34 mouse cellular contexts compared by ENCODE assay signal in genomic region chr16:45222016-45222415, GRCm38 (mm10). TPM values are rescaled to one million over a fixed set of nuclear protein-coding genes. Genes with fewer than 3 reads are reported as not detected.
"Had no signal": no experiment of that assay in that cellular context is flagged by ENCODE, and none has a peak within 500 bp of the region (broad histone marks: within the 10 kb centered on the region; RNA-seq: fewer than 3 reads in every experiment).

No protein-coding gene starts in this region.

- DNase-seq: heart, postnatal 10 days; heart, postnatal 14 days; heart, postnatal 36 days; heart, postnatal 4 days; kidney, adult 11 months; kidney, adult 18-20 months; kidney, adult 2 months; kidney, adult 8-10 months; kidney, adult 9 months; kidney, postnatal 10 days; kidney, postnatal 14 days; kidney, postnatal 25 days; kidney, postnatal 36 days; kidney, postnatal 4 days; layer of hippocampus, adult 9-11 months; layer of hippocampus, postnatal 36 days had no signal

- H3K36me3 ChIP-seq: heart, embryonic 10.5 days; heart, embryonic 12.5 days; heart, embryonic 13.5 days; heart, embryonic 15.5 days; hindbrain, embryonic 10.5 days; hindbrain, embryonic 12.5 days; hindbrain, embryonic 13.5 days; hindbrain, embryonic 15.5 days; intestine, embryonic 15.5 days; kidney, embryonic 15.5 days had no signal

- H3K27me3 ChIP-seq: heart, embryonic 12.5 days; heart, embryonic 13.5 days; heart, embryonic 15.5 days; hindbrain, embryonic 12.5 days; hindbrain, embryonic 13.5 days; hindbrain, embryonic 15.5 days; intestine, embryonic 15.5 days; kidney, embryonic 15.5 days had no signal

- H3K4me3 ChIP-seq: heart, embryonic 10.5 days; heart, embryonic 12.5 days; heart, embryonic 13.5 days; heart, embryonic 15.5 days; hindbrain, embryonic 10.5 days; hindbrain, embryonic 12.5 days; hindbrain, embryonic 13.5 days; hindbrain, embryonic 15.5 days; intestine, embryonic 15.5 days; kidney, embryonic 15.5 days; layer of hippocampus, adult 2 months had no signal

- H3K4me1 ChIP-seq: heart, embryonic 10.5 days; heart, embryonic 12.5 days; heart, embryonic 13.5 days; heart, embryonic 15.5 days; hindbrain, embryonic 12.5 days; hindbrain, embryonic 13.5 days; hindbrain, embryonic 15.5 days; intestine, embryonic 15.5 days; kidney, embryonic 15.5 days had no signal

- H3K27ac ChIP-seq: heart, embryonic 10.5 days; heart, embryonic 13.5 days; heart, embryonic 15.5 days; hindbrain, embryonic 10.5 days; hindbrain, embryonic 12.5 days; hindbrain, embryonic 13.5 days; hindbrain, embryonic 14.5 days; hindbrain, embryonic 15.5 days; hindbrain, postnatal 0 days; intestine, embryonic 15.5 days; kidney, embryonic 15.5 days; kidney, postnatal 0 days; layer of hippocampus, adult 2 months had no signal

RNA-seq across cellular contexts. Expression of gene Btla, which starts 2.1 kb away (rescaled TPM):
- polyA plus RNA-seq: heart, embryonic 10.5 days; heart, embryonic 11.5 days; heart, embryonic 12.5 days; heart, embryonic 14.5 days; heart, embryonic 15.5 days; heart, postnatal 0 days; hindbrain, embryonic 14.5 days; kidney, embryonic 14.5 days had no signal
